Mouse (Mus musculus) fibroblast of lung, adult 2 months (primary cell): ENCODE measurements around the gene Amfr.
A peak's percentile ranks its signal among the peaks of the same experiment; 100 is the strongest.
"Not testable (repeated sequence)": the region's sequence is repeated elsewhere in the genome, so short reads cannot be mapped to it uniquely, and the experiment has no call there.

Source experiments
- DNase-seq: peaks from one replicate; pipeline ENCODE4 v3.0.0-alpha.2; 2011; ENCODE audit warnings: low read depth

Amfr gene

DNA sequence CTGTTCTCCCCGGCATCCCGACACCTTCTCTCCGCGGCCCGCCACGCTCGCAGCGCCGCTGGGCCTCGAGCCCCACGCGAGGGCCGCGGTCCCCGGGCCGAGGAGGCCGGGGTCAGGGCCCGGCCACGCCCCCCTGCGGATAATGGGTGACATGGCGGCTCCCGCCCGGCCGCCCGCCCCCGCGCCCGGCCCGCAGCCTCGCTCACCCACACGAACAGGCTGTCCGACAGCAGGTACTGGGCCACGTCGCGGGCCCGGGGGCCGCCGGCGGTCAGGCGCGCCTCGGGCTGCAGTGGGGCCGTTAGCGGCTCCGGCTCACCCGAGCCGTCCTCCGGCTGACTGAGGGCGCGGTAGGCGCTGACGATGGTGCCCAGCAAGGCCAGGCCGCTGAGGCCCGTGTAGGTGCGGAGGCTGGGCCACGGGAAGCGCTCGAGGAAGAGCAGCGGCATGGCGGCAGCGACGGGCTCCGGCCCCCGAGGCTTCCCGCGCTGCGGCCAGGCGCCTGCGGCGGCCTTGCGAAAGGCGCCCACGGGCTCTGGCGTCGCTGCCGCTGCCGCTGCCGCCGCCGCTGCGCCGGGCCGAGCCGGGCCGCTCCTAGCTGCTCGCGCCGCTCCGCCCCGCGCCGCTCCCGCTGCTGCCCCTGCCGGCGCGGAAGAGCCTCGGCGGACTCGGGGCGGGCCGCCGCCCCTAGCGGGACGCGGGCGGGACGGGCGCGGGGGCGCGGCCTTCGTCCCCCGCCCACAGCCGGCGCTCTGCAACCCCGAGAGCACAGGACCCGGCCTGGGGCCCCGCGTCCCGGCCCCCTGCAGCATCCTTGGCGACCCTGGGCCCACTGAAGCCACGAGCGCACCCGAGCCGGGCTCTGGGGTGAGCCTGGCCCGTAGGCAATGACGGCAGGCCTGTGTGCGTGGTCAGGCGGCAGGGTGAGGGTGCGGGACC, at the start of gene Amfr:
TSS of gene Amfr (minus strand) at position 830 of the 939 bp plus-strand sequence.
- DNase-seq: peak; percentile 28

GRCm38 (mm10) chr8:94057157-94057854, 44.7 kb upstream of the Amfr start:
- DNase-seq: peak; percentile 15

DNA sequence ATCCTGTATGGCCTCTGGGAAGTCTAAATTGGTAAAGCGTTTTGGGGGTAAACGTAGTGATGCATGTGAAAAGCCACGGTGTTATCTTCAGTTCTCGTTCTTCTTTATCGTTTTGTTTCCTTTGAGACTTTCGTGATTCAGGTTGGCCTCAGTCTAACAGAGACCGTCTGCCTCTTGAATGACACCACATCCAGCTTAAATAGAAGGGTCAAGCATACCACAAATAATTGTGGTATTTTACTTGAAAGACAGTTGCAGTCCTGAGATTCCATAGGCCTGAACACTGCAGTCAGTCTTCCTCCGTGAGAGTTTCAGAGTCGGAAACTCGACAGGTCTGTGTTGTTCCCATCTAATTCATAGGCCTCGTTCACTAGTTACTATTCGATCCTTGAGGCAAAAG, 40.1 kb upstream of the Amfr start:
- no peak for DNase-seq

GRCm38 (mm10) chr8:94047845-94048244, 35.2 kb upstream of the Amfr start:
- no peak for DNase-seq

- no peak for DNase-seq
Measured at GRCm38 (mm10) chr8:94037806-94038205, 25.2 kb upstream of the Amfr start.

DNA sequence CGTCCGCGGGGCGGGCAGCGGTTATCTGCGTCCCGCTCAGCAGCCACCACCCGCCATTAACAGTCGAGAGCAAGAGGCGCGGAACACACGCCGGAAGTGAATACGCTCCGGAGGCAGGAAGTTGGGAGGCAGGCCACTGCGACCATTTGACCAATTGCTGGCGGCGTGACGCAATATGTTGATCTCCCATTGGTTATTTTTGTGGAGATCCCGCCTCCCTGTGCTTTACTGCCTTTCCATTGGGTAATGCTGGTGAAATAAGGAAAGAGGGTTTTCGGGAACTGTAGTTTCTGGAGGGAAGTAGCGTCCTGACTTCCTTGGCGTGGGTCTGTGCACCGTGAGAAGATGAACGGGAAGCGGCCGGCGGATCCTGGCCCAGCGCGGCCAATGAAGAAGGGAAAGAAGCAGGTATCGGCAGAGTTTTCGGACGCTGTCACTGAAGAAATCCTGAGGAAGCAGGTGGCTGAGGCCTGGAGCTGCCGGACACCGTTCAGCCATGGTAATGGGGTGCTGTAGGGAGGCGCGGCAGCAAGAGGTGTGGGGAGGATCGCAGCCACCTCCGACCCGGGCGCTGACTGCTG, 24.4 kb upstream of the Amfr start, which contains the start of the genes Nudt21 and Ogfod1:
TSS of gene Nudt21 (minus strand) at position 88 of the 581 bp plus-strand sequence.
TSS of gene Ogfod1 (plus strand) at position 255 of the 581 bp plus-strand sequence.
- DNase-seq: peak; percentile 100

- not testable (repeated sequence) for DNase-seq
Measured at GRCm38 (mm10) chr8:94036541-94036940, 23.9 kb upstream of the Amfr start.

- no peak for DNase-seq
Measured at GRCm38 (mm10) chr8:94035200-94035599, 22.6 kb upstream of the Amfr start.

DNA sequence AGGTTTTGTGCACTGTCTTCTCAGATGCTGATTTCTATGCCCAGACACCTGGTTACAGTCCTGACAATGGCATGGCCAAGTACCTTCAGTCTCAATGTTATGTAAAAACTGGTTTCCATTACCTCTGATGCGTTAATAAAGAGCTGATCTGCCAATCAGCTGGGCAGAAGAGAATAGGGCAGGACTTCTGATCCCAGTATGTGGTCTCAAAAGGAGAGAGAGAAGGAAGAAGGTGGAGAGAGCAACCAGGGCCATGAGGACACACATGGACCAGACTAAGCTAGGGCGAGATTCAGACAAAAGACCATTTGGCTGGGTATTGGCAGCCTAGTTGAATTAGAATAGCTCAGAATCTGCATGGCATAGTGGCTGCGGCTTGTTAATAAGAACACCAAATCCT, 21.0 kb upstream of the Amfr start:
- DNase-seq: no peak

DNA sequence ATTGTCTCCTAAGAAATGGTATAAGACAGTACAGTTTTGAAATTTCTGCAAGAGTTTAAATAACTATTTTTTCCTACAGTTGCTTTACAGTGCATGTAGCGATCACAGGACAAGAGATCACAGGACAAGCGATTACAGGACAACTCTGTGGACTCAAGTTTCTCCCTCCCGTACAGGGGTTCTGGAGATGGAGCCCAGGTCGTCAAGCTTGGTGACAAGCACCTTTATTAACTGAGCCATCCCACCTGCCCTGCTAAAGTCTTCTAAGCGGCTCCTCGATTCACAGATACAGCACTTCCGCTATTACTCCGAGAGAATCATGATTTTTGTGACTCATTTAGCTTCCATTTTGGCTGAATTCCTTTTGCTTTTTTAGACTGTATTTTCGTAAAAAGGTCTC, 17.1 kb upstream of the Amfr start:
- DNase-seq: no peak

DNA sequence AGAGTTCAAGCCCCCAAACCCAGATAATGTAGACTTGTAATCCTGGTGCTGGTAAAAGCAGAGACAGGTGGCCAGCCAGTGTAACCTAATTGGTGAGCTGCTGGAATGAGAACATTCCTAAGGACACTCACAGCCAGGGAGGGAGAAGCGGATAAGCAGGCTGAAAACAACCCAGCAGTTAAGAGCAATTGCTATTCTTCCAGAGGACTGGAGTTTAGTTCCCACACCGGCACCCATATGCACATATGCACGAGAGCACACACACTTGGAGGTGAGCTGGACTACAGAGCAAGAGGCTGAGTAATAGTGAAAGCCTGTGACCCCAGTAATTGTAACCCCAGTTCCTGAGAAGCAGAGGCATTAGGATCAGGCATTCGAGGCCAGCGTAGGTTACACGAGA, 11.3 kb upstream of the Amfr start:
- no peak for DNase-seq

GRCm38 (mm10) chr8:94013026-94013612, 477 bp upstream of the Amfr start:
- no peak for DNase-seq

- no peak for DNase-seq
Measured at GRCm38 (mm10) chr8:94011076-94012012, 1.3 kb downstream of the Amfr start.

DNA sequence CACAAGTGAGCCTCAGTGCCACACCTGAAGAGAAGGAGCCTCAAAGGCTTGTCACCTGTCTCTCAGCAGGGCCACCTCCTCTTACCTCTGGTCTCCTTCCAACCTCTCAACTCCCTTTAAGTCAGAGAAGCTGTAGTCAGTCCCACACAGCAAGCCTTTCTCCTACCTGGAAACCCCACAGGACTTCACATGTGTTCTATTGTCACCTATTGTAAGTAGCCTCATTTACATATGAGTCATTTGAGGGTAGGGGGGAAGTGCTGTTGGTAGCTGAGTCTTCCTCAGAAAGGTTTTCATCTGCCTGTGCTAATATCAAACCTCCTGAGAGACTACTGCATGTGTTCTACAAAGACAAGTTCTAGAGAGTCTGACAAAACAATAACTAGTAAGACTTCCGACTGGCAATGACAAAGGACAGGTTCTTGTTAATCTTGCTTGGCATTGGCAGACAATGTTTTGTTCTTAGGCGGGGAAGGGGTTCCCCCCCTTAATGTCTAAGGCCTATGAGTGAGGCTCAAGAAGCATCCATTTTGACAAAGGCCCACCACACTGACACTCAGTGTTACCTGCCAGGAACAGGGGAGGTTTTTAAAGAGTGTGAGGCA, 2.4 kb downstream of the Amfr start:
- no peak for DNase-seq

GRCm38 (mm10) chr8:94009243-94009845, 3.3 kb downstream of the Amfr start:
- DNase-seq: no peak

- DNase-seq: no peak
Measured at GRCm38 (mm10) chr8:94004139-94004538, 8.5 kb downstream of the Amfr start.

DNA sequence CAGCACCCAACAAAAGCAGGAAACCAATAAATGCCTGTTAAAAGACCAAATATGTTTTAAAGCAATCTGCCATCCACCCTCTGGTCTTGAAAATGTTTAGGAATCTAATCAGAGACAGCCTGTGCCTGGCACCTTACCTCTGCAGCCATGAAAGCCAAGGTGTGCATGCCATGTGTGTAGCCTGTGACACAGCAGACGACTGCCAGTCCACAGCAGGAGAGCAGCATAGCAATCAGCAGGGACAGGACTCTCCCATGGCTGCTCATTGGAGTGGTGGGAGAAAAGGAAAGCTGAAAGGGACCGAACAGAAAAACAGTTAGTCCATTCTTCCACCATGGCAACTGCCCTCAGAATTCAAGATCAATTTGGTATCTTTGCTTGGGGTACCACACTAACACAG, 13.7 kb downstream of the Amfr start:
- DNase-seq: no peak

- DNase-seq: no peak
Measured at GRCm38 (mm10) chr8:93989739-93990138, 22.9 kb downstream of the Amfr start.

GRCm38 (mm10) chr8:93984731-93985130, 27.9 kb downstream of the Amfr start:
- DNase-seq: no peak

DNA sequence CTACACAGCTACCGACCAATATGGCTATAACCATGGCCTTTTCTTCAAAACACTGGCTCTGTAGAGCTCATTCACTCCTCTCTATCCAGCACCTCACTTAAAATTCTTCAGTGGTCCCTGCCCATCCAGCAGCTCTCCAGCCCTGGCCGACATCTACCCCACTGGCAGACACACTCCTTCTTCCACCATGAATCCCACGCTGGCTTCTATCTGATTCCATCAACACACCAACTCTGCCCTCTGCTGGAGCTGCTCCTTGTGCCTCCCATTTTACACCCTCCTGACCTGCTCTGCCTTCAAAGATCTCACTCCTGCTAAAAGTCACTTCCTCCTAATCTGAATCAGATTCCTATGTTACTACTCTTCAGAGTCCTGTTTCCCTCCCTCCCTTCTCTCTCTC, 28.8 kb downstream of the Amfr start:
- DNase-seq: no peak
